Mouse (Mus musculus) embryo, embryonic 11 days (tissue): ENCODE measurements around the gene Dnajc15.

Source experiments
- DNase-seq: peaks from one replicate; pipeline ENCODE4 v3.0.0-alpha.2; 2015

The Dnajc15 gene

DNA sequence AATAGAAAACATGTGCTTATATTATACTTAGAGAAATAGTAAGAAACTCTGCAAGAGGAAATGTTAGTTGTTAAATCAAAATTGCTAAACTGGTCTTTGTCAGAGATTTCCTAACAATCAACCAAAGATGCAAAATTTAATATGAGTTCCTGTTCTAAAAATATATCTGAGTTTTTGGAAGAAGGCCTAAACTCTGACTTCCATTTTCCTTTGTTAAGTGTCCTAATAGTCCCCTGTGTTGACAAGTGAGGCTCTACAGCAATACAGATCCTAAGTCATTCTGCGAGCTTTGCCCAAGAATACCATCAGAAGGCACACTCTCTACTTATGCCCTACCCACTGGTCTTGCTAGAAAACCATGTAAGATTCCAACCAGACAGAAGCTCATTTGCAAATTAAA lies 21.0 kb downstream of the Dnajc15 start:
- no peak for DNase-seq

GRCm38 (mm10) chr14:77849852-77850251 lies 25.1 kb downstream of the Dnajc15 start:
- no peak for DNase-seq

GRCm38 (mm10) chr14:77848349-77848748 lies 26.6 kb downstream of the Dnajc15 start:
- DNase-seq = no peak

DNA sequence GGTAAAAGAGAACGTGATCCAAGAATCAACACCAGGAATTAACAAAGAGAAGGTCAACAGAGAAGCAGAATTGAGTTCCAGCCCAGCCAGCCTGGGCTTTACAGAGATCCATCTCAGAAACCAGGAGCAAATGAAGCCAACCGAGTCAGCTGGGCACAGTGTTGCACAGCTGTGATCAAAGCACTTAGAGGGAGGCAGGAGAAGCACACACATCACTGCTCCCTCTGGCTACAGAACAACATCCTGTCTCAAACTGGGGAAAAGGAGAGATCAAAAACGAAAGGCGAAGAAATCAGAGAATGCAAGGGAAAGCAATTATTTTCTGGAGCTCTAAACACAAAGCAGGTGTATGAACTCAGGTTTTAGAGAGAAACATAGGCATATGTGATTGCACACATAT lies 28.7 kb downstream of the Dnajc15 start:
- DNase-seq = no peak

GRCm38 (mm10) chr14:77845479-77845878 lies 29.4 kb downstream of the Dnajc15 start:
- no peak for DNase-seq

DNA sequence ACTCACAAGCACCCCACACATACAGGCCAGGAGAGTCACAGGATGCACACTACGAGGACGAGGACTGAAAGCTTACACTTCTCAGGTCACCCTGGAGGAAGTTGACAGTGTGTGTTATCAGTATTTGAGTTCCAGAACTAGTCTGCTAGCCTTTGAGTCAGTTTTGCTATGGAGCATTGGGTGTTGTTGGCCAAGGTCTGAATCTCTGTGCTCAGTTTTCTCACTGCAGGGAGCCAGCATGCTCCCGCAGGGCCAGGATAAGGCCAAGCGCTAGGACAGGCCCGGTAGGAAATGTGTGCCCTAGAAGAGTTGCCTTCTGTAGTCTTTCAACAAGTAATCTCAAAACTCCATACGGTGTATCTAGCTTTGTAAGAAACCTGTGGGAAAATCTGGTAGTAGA lies 34.4 kb downstream of the Dnajc15 start:
- DNase-seq = no peak

DNA sequence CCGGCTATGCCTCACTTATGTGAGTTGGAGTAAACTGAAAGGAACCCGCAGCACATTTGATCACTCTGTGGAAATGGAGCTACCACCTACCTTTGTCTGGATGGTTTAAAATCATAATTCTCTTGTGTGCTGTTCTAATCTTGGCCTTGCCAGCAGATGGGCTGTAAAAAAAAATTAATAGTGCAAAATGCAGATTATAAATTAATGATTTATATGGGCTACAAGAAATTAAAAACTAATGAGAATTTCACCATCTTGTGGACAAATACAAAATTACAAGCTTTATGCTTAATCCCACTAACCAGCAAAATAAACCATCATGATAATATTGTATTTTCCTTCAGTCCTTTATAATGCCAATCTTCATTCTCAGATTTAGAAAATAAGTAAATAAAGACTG lies 34.8 kb downstream of the Dnajc15 start:
- no peak for DNase-seq

- no peak for DNase-seq
Observed at GRCm38 (mm10) chr14:77836794-77837193, 38.1 kb downstream of the Dnajc15 start.

- DNase-seq = no peak
Observed at GRCm38 (mm10) chr14:77832359-77832758, 42.6 kb downstream of the Dnajc15 start.

DNA sequence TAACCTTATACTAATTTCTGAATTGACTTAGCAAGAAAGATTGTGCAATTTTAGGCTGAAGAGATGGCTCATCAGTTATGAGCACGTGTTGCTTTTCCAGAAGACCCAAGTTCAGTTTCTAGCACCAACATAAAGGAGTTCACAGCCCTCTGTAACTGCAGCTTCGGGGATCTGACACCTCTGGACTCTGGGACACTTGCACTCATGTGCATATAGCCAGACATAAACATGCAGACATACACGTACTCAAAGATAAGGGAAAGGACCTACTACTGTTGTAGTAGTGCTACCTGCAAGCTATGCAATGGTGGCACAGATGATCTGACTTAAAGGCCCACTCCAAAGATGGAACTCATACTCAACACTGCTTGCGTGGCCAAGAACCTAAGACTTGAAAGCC lies 43.0 kb downstream of the Dnajc15 start:
- DNase-seq = no peak

- DNase-seq = no peak
Observed at GRCm38 (mm10) chr14:77829673-77830072, 45.3 kb downstream of the Dnajc15 start.

DNA sequence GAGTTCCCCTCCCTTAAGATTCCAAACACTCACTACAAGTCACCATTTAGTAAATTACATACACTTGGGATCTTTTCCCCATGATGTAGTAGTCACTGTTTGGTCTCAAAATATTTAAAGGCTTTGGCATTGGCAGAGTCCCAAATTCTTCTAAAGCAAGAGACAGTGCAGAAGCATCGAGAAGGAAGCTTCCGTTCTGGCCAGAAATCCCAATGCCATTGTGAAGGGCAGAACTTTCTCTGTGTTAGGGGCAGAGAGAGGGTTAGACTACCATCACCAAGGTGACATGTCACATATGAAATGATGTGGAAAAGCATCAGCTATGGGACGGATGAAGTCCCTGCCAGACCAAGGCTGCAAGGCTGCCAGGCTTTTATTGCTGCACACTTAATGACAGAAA lies 49.0 kb downstream of the Dnajc15 start:
- DNase-seq = no peak

- no peak for DNase-seq
Observed at GRCm38 (mm10) chr14:77825121-77825520, 49.8 kb downstream of the Dnajc15 start.

GRCm38 (mm10) chr14:77819841-77820240 lies 55.1 kb downstream of the Dnajc15 start:
- DNase-seq = no peak

- no peak for DNase-seq
Observed at GRCm38 (mm10) chr14:77817561-77817960, 57.4 kb downstream of the Dnajc15 start.

GRCm38 (mm10) chr14:77814935-77815334 lies 60.0 kb downstream of the Dnajc15 start:
- no peak for DNase-seq

DNA sequence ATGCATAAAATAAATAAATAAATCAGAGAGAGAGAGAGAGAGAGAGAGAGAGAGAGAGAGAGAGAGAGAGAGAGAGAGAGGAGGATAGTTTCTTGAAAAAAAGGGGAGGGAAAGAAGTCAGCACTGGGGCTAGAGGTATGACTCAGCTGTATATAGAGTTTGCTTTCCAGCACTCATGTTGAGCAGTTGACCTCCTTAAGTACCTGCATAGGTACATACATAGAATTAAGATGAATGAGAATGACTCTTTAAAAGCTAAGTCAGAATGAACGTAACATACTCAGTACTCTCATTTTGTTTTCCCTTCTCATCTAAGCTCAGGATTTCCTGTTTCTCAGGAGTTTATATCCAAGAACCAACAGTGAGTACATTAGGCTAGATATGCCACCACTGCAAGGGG lies 62.0 kb downstream of the Dnajc15 start:
- DNase-seq = no peak

- DNase-seq = no peak
Observed at GRCm38 (mm10) chr14:77811466-77811865, 63.5 kb downstream of the Dnajc15 start.

DNA sequence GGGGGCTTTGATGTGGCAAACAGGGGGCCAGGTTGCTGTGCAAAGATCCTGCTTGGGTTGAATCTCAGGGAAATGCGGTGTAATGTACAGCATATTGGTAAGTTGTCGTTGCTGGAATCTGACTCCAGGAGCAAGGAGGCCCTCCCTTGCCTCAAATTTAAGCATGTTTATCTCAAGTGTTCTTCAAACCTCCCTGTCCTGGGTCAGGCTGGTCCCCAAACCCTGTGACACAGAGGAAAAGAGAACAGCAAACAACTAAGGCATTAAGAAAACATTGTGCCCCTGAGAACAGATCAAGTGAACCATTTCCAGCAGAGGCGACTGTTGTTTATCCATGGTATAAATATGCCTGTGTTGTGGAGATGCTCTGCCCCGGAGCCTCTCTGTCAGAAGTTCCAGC lies 67.1 kb downstream of the Dnajc15 start:
- no peak for DNase-seq

- no peak for DNase-seq
Observed at GRCm38 (mm10) chr14:77806345-77806744, 68.6 kb downstream of the Dnajc15 start.

GRCm38 (mm10) chr14:77802268-77802630 lies 72.7 kb downstream of the Dnajc15 start:
- DNase-seq = peak; percentile 30

DNA sequence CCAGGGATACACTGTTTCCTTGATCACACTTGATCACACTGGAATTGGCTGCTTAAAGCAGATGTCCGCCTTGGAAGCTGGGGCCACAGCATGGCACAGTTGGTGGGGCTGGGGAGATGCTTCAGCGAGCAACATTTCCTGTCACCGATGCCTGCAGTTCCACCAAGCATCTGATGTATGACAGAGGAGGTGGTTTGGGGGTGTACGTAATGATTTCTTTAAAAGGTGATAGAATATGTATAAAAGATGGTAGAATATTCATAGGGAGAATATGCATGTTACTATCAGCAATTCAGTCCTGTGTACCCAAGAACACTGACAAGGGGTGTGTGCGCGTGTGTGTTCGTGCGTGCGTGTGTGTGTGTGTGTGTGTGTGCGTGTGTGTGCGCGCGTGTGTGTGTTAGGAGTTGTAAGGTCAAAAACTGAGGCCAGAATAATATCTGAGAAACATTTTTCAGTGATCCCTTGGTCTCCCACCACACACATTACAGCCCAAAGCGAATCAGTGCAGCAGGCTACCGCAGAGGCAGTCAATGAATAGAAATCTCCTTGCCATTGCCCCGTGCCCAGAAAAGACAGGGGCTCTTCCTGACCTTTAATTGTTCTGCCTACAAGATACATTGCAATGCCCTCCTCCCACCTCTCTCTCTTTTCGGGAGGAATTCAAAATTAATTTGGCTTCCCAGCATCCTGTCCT lies 73.2 kb downstream of the Dnajc15 start:
- DNase-seq = peak; percentile 9

GRCm38 (mm10) chr14:77796506-77796905 lies 78.4 kb downstream of the Dnajc15 start:
- DNase-seq = no peak

- no peak for DNase-seq
Observed at GRCm38 (mm10) chr14:77795240-77795639, 79.7 kb downstream of the Dnajc15 start.

- DNase-seq = no peak
Observed at GRCm38 (mm10) chr14:77794285-77794949, 80.5 kb downstream of the Dnajc15 start.
